Comparison of ENCODE assay signal across 7 mouse cellular contexts in the genomic region with DNA sequence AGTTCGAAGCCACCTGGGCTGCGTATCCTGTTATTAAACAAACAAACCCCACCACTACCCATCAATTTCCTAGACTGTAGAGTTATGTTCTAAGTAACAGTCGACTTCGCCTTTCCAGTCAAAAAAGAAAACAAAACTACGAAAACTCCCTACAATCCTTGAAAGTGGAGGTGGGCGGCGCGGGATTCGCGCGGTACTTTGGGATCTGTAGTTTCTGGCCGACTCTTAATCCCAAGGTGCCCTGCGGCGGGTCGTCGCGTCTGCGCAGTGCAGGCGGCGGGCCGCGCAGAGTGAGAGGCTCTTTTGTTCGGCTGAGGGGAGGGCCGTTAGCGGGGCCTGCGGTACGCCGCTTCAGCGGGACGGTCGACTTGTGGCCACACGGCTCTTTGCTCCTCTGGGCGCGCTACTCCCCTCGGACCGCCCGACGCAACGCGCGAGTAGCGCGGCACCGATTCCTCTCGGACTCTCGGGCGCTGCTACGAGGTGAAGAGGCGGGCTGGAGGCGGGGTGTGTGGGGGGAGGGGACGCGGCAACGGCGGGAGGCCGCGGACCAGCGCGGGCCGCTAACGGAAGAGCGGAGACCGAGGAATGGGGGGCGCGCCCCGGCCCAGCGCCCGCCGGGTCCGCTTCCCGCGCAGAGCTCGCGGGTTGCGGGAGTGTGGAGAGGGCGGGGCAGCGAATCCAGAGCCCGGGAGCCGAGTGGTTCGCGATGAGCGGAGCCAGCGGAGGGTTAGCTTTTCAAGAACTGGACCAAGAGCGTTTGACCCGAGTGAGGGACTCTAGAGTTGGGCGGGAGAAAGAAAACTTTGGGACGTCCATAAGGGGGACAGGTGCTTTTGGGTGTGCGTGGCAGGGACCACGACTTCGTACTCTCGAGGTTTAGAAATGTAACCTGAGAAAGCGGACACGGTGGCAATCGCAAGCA. TPM values are rescaled to one million over a fixed set of nuclear protein-coding genes. Genes with fewer than 3 reads are reported as not detected.
DNase-seq lines count a peak whose midpoint lies in the region; ATAC-seq lines count a peak whose summit lies in the region.

TSS of gene Cbx1 (plus strand) at position 257 of the 925 bp plus-strand sequence.

- H3K27me3 ChIP-seq in intestine, embryonic 16.5 days (replicated peaks; ENCODE audit: control insufficient read depth, insufficient read depth, low read length) = no peaks in the 10 kb centered on the region
- H3K27me3 ChIP-seq in midbrain, embryonic 11.5 days (ENCODE audit: control insufficient read depth, insufficient read depth, low read length) = no peaks in the 10 kb centered on the region

- peak; percentile 95 for DNase-seq in adrenal gland, adult 2 months
- DNase-seq in embryo, embryonic 11.5 days (ENCODE audit: low read depth, low spot score) = peak; percentile 89
- peak; percentile 79 to 92 for DNase-seq in gastrocnemius, postnatal 4 days (ENCODE audit: low spot score in 2 of 2)
- DNase-seq in left cerebral cortex, postnatal 36 days (ENCODE audit: low spot score in 2 of 2) = peak; percentile 92 to 93
- peak; percentile 98 for DNase-seq in midbrain, embryonic 11.5 days (ENCODE audit: low spot score, missing footprints)
- DNase-seq in skeletal muscle tissue, adult 2 months (ENCODE audit: low read depth, low spot score) = peak; percentile 81

- H3K36me3 ChIP-seq in intestine, embryonic 16.5 days (ENCODE audit: control insufficient read depth, insufficient read depth, low read length) = no peaks in the 10 kb centered on the region
- no peaks in the 10 kb centered on the region for H3K36me3 ChIP-seq in midbrain, embryonic 11.5 days (ENCODE audit: control insufficient read depth, insufficient read depth, low read length)

- WGBS in intestine, embryonic 16.5 days = under 1% methylated on average over 89 of the region's 93 CpGs
- WGBS in midbrain, embryonic 11.5 days = 1% methylated on average over 91 of the region's 93 CpGs

- H3K4me3 ChIP-seq in intestine, embryonic 16.5 days (ENCODE audit: low read length) = peak within 1 kb of the TSS; percentile 93
- H3K4me3 ChIP-seq in midbrain, embryonic 11.5 days (ENCODE audit: low read depth, low read length) = peak within 1 kb of the TSS; percentile 91

- intact Hi-C loops in left cerebral cortex, postnatal 36 days (cut with DNase I) = no loop called here

- peak within 1 kb of the TSS; percentile 83 for H3K4me2 ChIP-seq in intestine, embryonic 16.5 days (ENCODE audit: low read depth, low read length)
- peak within 1 kb of the TSS; percentile 76 for H3K4me2 ChIP-seq in midbrain, embryonic 11.5 days

- peaks cover 15% of the 10 kb centered on the region for H3K4me1 ChIP-seq in intestine, embryonic 16.5 days (ENCODE audit: control insufficient read depth, insufficient read depth, low read length)
- H3K4me1 ChIP-seq in midbrain, embryonic 11.5 days (ENCODE audit: control insufficient read depth, insufficient read depth, low read length) = peaks cover 14% of the 10 kb centered on the region

- peak within 1 kb of the TSS; percentile 89 for H3K9ac ChIP-seq in intestine, embryonic 16.5 days (ENCODE audit: low read depth, low read length)
- H3K9ac ChIP-seq in midbrain, embryonic 11.5 days (ENCODE audit: low read length) = peak within 1 kb of the TSS; percentile 98

- ATAC-seq in intestine, embryonic 16.5 days = peak; percentile 99
- peak; percentile 96 for ATAC-seq in midbrain, embryonic 11.5 days (ENCODE audit: low FRiP score)

- H3K9me3 ChIP-seq in intestine, embryonic 16.5 days (ENCODE audit: control insufficient read depth, low read length) = no peaks in the 10 kb centered on the region
- no peaks in the 10 kb centered on the region for H3K9me3 ChIP-seq in midbrain, embryonic 11.5 days (ENCODE audit: control insufficient read depth, low read length)

- H3K27ac ChIP-seq in intestine, embryonic 16.5 days (ENCODE audit: low read length) = peak within 1 kb of the TSS; percentile 96
- H3K27ac ChIP-seq in midbrain, embryonic 11.5 days (ENCODE audit: low read depth, low read length) = peak within 1 kb of the TSS; percentile 95

RNA-seq across cellular contexts. Expression of gene Cbx1, which starts in this region (rescaled TPM):
- total RNA-seq in adrenal gland, adult 2 months (2021) = 10 to 100 TPM; 65.7 to 72.8 TPM
- 40.0 and 58.2 TPM in 2 replicates for polyA plus RNA-seq in adrenal gland, adult 2 months (2012; rRNA removed)
- 10 to 100 TPM; 68.9 to 71.8 TPM for total RNA-seq in gastrocnemius, postnatal 4 days (2021)
- polyA plus RNA-seq in intestine, embryonic 16.5 days (2015; fragmentation: Nextera tagmentation; extraction: Ambion mirVana) = 65.1 and 74.5 TPM in 2 replicates
- 10 to 100 TPM; 40.8 to 46.9 TPM for total RNA-seq in left cerebral cortex, postnatal 36 days (2021)
- 167 and 169 TPM in 2 replicates for polyA plus RNA-seq in midbrain, embryonic 11.5 days (2014; fragmentation: Nextera tagmentation; extraction: Ambion mirVana)

Comparison
In these comparisons a context has a peak if more than half of its experiments do, and no peak if none do; other contexts are left out.
1. Peak in every context shown above with its lines: DNase-seq, ATAC-seq, H3K4me3 ChIP-seq and H3K27ac ChIP-seq.